Mouse (Mus musculus) G1E (cell line): ENCODE measurements around the gene Smim4.

Source experiments
- CTCF ChIP-seq: IDR thresholded peaks from 2 replicates; pipeline ENCODE4 v1.5.1; 2012; ENCODE audit warnings: low read depth, low read length, inconsistent platforms, mixed read lengths
- POLR2AphosphoS5 ChIP-seq: IDR thresholded peaks from 2 replicates; pipeline ENCODE4 v1.6.1; 2012; ENCODE audit warnings: low read depth, low read length, inconsistent platforms; ENCODE audit not compliant: insufficient replicate concordance

DNA sequence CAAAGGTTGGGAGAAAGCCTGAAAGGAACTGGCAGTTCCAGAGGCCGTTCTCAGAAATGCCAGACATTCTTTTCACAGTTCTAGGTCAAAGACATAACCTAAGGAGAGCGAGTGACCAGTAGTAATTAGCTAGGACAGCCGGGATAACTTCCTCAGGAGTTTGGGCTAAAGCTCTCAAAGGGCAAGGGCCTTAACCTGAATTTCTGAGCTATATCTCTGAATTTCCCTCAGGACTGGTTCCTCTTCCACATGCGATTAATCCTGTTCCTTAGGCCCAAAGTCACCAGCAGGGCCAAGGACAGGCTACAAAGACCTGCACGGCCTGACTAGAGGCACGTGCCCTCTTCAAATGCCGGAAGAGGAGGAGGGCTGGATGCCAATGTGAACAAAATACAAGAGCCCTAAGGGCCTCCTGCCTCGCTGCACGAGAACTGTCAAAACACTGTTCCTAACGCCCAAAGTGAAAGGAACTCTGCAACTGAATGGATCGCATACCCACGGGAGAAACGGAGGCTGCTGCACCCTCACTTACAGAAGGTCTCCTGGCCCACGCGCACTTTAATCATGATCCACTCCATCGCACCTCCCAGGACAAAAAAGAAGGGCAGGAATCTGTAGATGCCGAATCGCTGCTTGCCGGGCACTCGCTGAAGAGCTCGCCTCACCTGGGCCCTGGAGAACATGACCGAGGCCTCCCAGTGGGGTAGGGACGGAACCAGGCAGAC, 493 bp downstream of the Smim4 start:
- no peak for TF ChIP-seq CTCF
- peak; percentile 46; the same call in 1 of the 2 replicates for TF ChIP-seq POLR2AphosphoS5
